Mouse (Mus musculus): Measurements from ENCODE around the gene Rars2. TPM values are rescaled to one million over a fixed set of nuclear protein-coding genes. Genes with fewer than 3 reads are reported as not detected.

The Rars2 gene
- polyA plus RNA-seq, 1 experiment from 2014 or later, result 48.6 TPM

DNA sequence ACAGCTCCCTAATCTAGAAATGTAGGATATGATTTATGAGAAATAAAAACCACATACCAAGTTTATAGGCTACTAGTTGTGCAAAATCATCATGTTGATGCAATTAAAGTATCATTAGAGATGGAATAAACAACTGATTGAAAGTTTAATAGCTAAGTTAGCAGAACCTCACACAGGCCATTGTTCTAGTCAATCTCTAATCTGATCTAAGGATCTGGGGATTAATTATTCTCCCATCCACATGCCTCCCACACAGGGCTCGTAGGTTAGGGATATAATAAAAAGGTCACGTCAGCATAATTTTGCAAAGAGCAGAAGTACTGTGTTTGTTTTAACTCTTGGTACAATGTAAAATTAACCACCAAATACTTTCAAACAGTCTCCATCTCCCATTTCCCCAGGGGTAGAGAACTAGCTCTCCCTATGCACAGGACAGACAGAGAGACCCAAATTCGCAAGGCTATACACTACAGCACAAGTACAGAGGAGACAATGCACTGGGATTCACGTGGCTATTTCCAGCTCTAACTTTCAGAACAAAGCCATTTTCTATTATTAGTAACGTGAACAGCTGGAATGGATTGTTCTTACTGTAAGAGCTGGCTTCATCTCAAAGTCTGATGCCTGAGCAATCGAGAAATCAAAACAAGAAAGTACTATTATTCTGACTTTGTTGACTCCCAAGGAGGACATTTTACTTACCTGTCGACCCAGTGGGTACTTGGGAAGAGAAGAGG lies 29.7 kb upstream of the Rars2 start:
- no peak overlapping the region for H3K4me3 ChIP-seq (ENCODE audit: low read depth, low read length)
- H3K4me2 ChIP-seq (ENCODE audit: low read depth, low read length), result no peak overlapping the region
- H3K36me3 ChIP-seq (ENCODE audit: control insufficient read depth, insufficient read depth, low read length), result peaks cover 61% of the 10 kb centered on the region
- WGBS, result 68% methylated on average over 7 of the region's 7 CpGs
- H3K9me3 ChIP-seq (ENCODE audit: control insufficient read depth, low read length), result no peaks in the 10 kb centered on the region
- DNase-seq (ENCODE audit: low spot score), result peak; percentile 45
- no peak overlapping the region for H3K9ac ChIP-seq (ENCODE audit: low read depth, low read length)
- no peak for ATAC-seq (ENCODE audit: low read depth)
- no peaks in the 10 kb centered on the region for H3K27me3 ChIP-seq (replicated peaks; ENCODE audit: control insufficient read depth, insufficient read depth, low read length)
- H3K27ac ChIP-seq (replicated peaks; ENCODE audit: low read depth, low read length), result no peak overlapping the region
- no peaks in the 10 kb centered on the region for H3K4me1 ChIP-seq (ENCODE audit: control insufficient read depth, insufficient read depth, low read length)

DNA sequence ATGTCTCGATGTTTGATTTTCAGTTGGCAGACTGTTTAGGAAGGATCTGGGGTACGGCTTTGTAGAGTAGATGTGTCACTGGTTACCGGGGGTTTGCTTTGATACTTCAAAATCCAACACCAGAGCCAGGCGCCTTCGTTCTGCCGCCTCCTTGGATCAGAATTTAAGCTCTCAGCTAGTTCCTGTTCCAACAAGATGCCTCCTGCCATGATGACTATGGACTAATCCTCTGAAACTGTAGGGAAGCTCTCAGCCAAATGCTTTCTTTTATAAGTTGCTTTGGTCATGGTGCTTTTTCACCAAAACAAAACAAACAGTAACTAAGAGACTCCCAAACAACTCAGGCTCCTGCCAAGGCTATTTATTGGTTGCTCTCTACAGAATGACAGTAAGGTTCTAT lies 11.6 kb upstream of the Rars2 start:
- DNase-seq (ENCODE audit: low spot score) (no peak), ATAC-seq (ENCODE audit: low read depth) (no peak)
- Histone ChIP-seq H3K4me3 (ENCODE audit: low read depth, low read length) (no peak overlapping the region), H3K4me2 (ENCODE audit: low read depth, low read length) (no peak overlapping the region), H3K9me3 (ENCODE audit: control insufficient read depth, low read length) (no peaks in the 10 kb centered on the region), H3K27me3 (replicated peaks; ENCODE audit: control insufficient read depth, insufficient read depth, low read length) (no peaks in the 10 kb centered on the region), H3K36me3 (ENCODE audit: control insufficient read depth, insufficient read depth, low read length) (peaks cover 72% of the 10 kb centered on the region), H3K9ac (ENCODE audit: low read depth, low read length) (no peak overlapping the region), H3K4me1 (ENCODE audit: control insufficient read depth, insufficient read depth, low read length) (no peaks in the 10 kb centered on the region), H3K27ac (replicated peaks; ENCODE audit: low read depth, low read length) (no peak overlapping the region)
- WGBS, result 97% methylated on average over 6 of the region's 6 CpGs

DNA sequence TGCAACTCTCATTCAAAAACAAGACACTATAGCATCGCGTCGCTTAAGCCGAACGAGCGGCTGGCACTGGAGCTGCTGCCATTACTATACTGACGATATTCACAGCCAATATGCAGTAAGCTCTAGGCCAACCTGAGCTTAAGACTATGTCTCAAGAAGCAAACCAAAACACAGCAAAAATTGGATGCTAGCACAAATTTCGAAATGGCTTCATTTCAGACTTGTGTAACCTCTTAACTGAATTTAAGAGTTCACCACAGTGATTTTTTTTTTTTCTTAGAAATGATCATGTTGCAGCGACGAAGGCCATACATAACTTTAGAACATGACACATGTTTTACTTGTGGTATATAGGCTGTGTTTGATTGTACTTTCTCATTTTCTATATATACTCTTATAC lies 8.1 kb upstream of the Rars2 start:
- Histone ChIP-seq H3K27me3 (replicated peaks; ENCODE audit: control insufficient read depth, insufficient read depth, low read length) (no peaks in the 10 kb centered on the region), H3K9me3 (ENCODE audit: control insufficient read depth, low read length) (no peaks in the 10 kb centered on the region), H3K4me1 (ENCODE audit: control insufficient read depth, insufficient read depth, low read length) (no peaks in the 10 kb centered on the region), H3K4me3 (ENCODE audit: low read depth, low read length) (no peak overlapping the region), H3K9ac (ENCODE audit: low read depth, low read length) (no peak overlapping the region), H3K27ac (replicated peaks; ENCODE audit: low read depth, low read length) (no peak overlapping the region), H3K36me3 (ENCODE audit: control insufficient read depth, insufficient read depth, low read length) (peaks cover 51% of the 10 kb centered on the region), H3K4me2 (ENCODE audit: low read depth, low read length) (no peak overlapping the region)
- DNase-seq (ENCODE audit: low spot score), result no peak
- ATAC-seq (ENCODE audit: low read depth), result no peak
- 96% methylated on average over 10 of the region's 10 CpGs for WGBS

DNA sequence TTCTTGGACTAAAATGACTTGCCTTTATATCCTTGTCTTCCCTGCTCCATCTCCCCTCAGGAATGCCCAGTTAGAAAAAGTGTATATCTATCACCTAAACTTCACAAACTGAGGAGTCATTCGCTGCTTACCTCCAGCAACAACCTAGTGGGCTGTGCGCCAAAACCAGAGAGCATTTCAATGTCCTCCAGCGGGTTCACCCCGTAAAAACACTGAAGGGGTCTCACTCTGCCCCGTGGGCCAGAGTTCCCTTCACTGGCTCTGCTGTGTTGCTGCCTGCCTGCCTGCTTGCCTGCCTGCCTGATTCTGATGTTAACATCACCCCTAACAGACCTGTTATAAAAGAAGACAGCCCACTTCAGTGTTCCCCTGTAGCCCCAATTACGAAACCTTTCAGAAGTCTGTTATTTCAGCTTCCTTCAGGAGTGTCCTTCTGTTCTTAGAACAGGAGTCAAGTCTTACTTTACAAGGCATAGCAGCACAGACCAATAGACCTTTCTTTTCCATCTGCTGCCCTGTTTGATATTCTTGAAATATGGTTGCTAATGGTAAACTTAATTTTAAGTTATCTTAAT lies 1.1 kb upstream of the Rars2 start:
- WGBS, result 62% methylated on average over 6 of the region's 6 CpGs
- Histone ChIP-seq H3K4me2 (ENCODE audit: low read depth, low read length) (peak overlapping the region; percentile 85), H3K4me1 (ENCODE audit: control insufficient read depth, insufficient read depth, low read length) (peaks cover 20% of the 10 kb centered on the region), H3K27ac (replicated peaks; ENCODE audit: low read depth, low read length) (peak overlapping the region; percentile 87; the same call in 1 of the 2 replicates), H3K27me3 (replicated peaks; ENCODE audit: control insufficient read depth, insufficient read depth, low read length) (no peaks in the 10 kb centered on the region), H3K4me3 (ENCODE audit: low read depth, low read length) (peak overlapping the region; percentile 74), H3K36me3 (ENCODE audit: control insufficient read depth, insufficient read depth, low read length) (peaks cover 8% of the 10 kb centered on the region; the same call in 1 of the 2 replicates), H3K9ac (ENCODE audit: low read depth, low read length) (peak overlapping the region; percentile 83), H3K9me3 (ENCODE audit: control insufficient read depth, low read length) (no peaks in the 10 kb centered on the region)
- DNase-seq (ENCODE audit: low spot score) (no peak), ATAC-seq (ENCODE audit: low read depth) (no peak)

DNA sequence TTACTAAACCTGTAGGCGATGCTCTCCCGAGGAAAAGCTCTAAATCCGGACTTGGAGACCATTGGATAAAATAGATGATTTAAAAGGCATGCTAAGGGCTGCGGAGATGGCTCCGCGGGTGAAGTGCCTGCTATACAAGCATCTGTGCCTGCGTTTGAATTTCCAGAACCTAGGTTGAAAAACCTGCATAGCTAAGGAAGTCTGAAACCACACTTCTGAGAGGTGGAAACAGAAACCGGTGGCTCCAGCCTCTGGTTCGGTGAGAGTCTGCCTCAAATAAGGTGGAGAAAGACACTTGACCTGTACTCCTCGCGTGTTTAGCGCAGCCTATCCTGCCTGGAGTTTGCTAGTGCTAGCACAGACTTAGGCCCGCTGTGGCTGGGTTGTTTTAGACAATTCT lies 546 bp downstream of the Rars2 start:
- peak overlapping the region; percentile 87; the same call in 1 of the 2 replicates for H3K27ac ChIP-seq (replicated peaks; ENCODE audit: low read depth, low read length)
- DNase-seq (ENCODE audit: low spot score) (no peak), ATAC-seq (ENCODE audit: low read depth) (no peak)
- H3K9ac ChIP-seq (ENCODE audit: low read depth, low read length), result peak overlapping the region; percentile 83
- WGBS, result under 1% methylated on average over 13 of the region's 13 CpGs
- H3K9me3 ChIP-seq (ENCODE audit: control insufficient read depth, low read length), result no peaks in the 10 kb centered on the region
- H3K4me2 ChIP-seq (ENCODE audit: low read depth, low read length), result peak overlapping the region; percentile 85
- no peaks in the 10 kb centered on the region for H3K36me3 ChIP-seq (ENCODE audit: control insufficient read depth, insufficient read depth, low read length)
- peaks cover 20% of the 10 kb centered on the region for H3K4me1 ChIP-seq (ENCODE audit: control insufficient read depth, insufficient read depth, low read length)
- no peaks in the 10 kb centered on the region for H3K27me3 ChIP-seq (replicated peaks; ENCODE audit: control insufficient read depth, insufficient read depth, low read length)
- peak overlapping the region; percentile 74 for H3K4me3 ChIP-seq (ENCODE audit: low read depth, low read length)

DNA sequence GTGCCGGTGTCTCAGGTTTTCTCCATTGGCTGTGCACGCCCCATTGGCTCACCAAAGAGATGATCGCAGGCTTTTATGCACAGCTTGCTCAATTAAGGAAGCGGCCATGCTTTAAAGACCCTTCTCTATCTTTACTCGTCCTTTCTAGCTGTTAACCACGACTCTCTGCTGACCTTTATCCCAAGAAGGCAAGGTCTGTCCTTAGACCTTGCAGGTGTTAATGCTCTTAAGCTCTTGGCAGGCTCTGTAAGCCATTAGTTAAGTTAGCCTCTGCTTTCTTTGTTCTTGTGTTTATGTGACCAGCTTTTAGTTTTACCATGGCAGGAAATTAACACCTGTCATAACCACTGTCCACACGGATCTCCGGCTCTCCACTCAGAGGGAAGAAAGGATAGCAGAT lies 1.4 kb downstream of the Rars2 start:
- 74% methylated on average over 8 of the region's 8 CpGs for WGBS
- Histone ChIP-seq H3K4me2 (ENCODE audit: low read depth, low read length) (peak overlapping the region; percentile 85), H3K9me3 (ENCODE audit: control insufficient read depth, low read length) (no peaks in the 10 kb centered on the region), H3K4me3 (ENCODE audit: low read depth, low read length) (peak overlapping the region; percentile 74; the same call in 1 of the 2 replicates), H3K27me3 (replicated peaks; ENCODE audit: control insufficient read depth, insufficient read depth, low read length) (no peaks in the 10 kb centered on the region), H3K36me3 (ENCODE audit: control insufficient read depth, insufficient read depth, low read length) (no peaks in the 10 kb centered on the region), H3K4me1 (ENCODE audit: control insufficient read depth, insufficient read depth, low read length) (peaks cover 20% of the 10 kb centered on the region), H3K9ac (ENCODE audit: low read depth, low read length) (peak overlapping the region; percentile 83), H3K27ac (replicated peaks; ENCODE audit: low read depth, low read length) (no peak overlapping the region)
- DNase-seq (ENCODE audit: low spot score), result no peak
- ATAC-seq (ENCODE audit: low read depth), result no peak

DNA sequence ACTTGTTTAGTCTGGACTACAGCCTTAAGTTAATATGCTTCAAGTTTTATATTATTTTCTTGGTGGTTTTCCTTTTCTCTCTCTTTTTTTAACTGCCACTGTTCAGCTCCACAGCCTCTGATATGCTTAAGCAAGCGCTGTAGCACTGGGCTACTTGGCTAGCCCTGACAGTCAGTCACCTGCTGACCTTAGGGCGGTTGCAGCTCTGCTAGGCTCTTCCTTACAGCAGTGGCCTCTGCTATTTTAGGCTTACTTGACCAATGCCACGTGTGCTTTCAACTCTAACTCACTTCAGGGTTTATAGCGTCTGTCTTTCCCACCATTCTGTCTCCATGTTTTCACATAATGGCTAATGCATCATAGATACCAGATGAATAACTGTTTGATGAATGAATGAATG lies 10.8 kb downstream of the Rars2 start:
- no peak overlapping the region for H3K27ac ChIP-seq (replicated peaks; ENCODE audit: low read depth, low read length)
- no peaks in the 10 kb centered on the region for H3K27me3 ChIP-seq (replicated peaks; ENCODE audit: control insufficient read depth, insufficient read depth, low read length)
- no peak overlapping the region for H3K4me3 ChIP-seq (ENCODE audit: low read depth, low read length)
- no peak overlapping the region for H3K4me2 ChIP-seq (ENCODE audit: low read depth, low read length)
- no peaks in the 10 kb centered on the region for H3K9me3 ChIP-seq (ENCODE audit: control insufficient read depth, low read length)
- 88% methylated on average over 4 of the region's 4 CpGs for WGBS
- ATAC-seq (ENCODE audit: low read depth), result no peak
- H3K36me3 ChIP-seq (ENCODE audit: control insufficient read depth, insufficient read depth, low read length), result peaks cover 43% of the 10 kb centered on the region
- no peak for DNase-seq (ENCODE audit: low spot score)
- H3K4me1 ChIP-seq (ENCODE audit: control insufficient read depth, insufficient read depth, low read length), result no peaks in the 10 kb centered on the region
- H3K9ac ChIP-seq (ENCODE audit: low read depth, low read length), result no peak overlapping the region

DNA sequence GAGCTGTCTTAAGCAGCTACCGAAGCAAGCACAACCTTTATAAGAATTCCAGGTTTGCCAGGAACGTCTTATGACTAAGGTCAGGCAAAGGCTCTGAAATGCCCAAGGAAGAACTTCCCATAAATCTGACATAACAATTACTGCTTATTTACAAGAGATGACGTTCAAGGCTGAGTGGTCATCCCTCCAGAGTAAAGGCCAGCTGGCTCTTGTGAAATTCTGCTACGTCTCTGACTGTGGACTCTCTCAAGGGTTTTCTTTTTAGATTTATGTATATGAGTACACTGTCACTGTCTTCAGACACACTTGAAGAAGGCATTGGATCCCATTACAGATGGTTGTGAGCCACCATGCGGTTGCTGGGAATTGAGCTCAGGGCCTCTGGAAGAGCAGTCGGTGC lies 11.6 kb downstream of the Rars2 start:
- peaks cover 51% of the 10 kb centered on the region for H3K36me3 ChIP-seq (ENCODE audit: control insufficient read depth, insufficient read depth, low read length)
- H3K9ac ChIP-seq (ENCODE audit: low read depth, low read length), result no peak overlapping the region
- H3K9me3 ChIP-seq (ENCODE audit: control insufficient read depth, low read length), result no peaks in the 10 kb centered on the region
- no peak overlapping the region for H3K4me3 ChIP-seq (ENCODE audit: low read depth, low read length)
- no peak overlapping the region for H3K27ac ChIP-seq (replicated peaks; ENCODE audit: low read depth, low read length)
- no peak overlapping the region for H3K4me2 ChIP-seq (ENCODE audit: low read depth, low read length)
- no peaks in the 10 kb centered on the region for H3K4me1 ChIP-seq (ENCODE audit: control insufficient read depth, insufficient read depth, low read length)
- DNase-seq (ENCODE audit: low spot score) (no peak), ATAC-seq (ENCODE audit: low read depth) (no peak)
- no peaks in the 10 kb centered on the region for H3K27me3 ChIP-seq (replicated peaks; ENCODE audit: control insufficient read depth, insufficient read depth, low read length)
- 88% methylated on average over 6 of the region's 6 CpGs for WGBS

DNA sequence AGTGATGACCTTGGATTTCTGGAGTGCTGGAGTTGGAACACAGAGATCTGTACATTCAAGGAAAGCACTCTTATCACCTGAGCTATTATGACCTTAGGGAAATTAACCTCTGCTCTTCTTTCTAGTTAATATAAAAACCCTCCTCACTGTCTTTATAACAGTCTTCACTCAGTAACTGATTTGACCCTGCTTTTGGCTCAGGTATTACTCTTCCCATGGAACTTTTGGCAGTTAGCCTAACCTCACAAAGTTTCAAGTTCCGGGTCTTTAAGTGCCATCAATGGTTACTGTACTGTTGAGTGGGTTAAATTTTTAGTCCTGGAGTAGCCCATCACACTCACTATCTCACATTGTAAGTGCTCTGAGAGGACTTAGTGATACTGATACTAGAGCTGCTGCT lies 15.2 kb downstream of the Rars2 start:
- Histone ChIP-seq H3K4me1 (ENCODE audit: control insufficient read depth, insufficient read depth, low read length) (no peaks in the 10 kb centered on the region), H3K27ac (replicated peaks; ENCODE audit: low read depth, low read length) (no peak overlapping the region), H3K4me2 (ENCODE audit: low read depth, low read length) (no peak overlapping the region), H3K9me3 (ENCODE audit: control insufficient read depth, low read length) (no peaks in the 10 kb centered on the region), H3K4me3 (ENCODE audit: low read depth, low read length) (no peak overlapping the region), H3K27me3 (replicated peaks; ENCODE audit: control insufficient read depth, insufficient read depth, low read length) (no peaks in the 10 kb centered on the region), H3K36me3 (ENCODE audit: control insufficient read depth, insufficient read depth, low read length) (peaks cover 54% of the 10 kb centered on the region), H3K9ac (ENCODE audit: low read depth, low read length) (no peak overlapping the region)
- ATAC-seq (ENCODE audit: low read depth) (no peak), DNase-seq (ENCODE audit: low spot score) (no peak)
- WGBS, result 87% methylated on average over 1 of the region's 1 CpGs

Measured in embryonic facial prominence, embryonic 14.5 days (tissue).